Mouse (Mus musculus): Measurements from ENCODE around the gene Rpsa. TPM values are rescaled to one million over a fixed set of nuclear protein-coding genes. Genes with fewer than 3 reads are reported as not detected.
A peak's percentile ranks its signal among the peaks of the same experiment; 100 is the strongest.

Gene Rpsa
- polyA plus RNA-seq, 1 experiment from 2014 or later, result 1,445 TPM

GRCm38 (mm10) chr9:120144474-120144873 lies 17.0 kb downstream of the Rpsa start:
- no peaks in the 10 kb centered on the region for H3K9me3 ChIP-seq
- no peak overlapping the region for H3K4me3 ChIP-seq
- no peaks in the 10 kb centered on the region for H3K4me1 ChIP-seq
- DNase-seq (ENCODE audit: low spot score), result no peak
- H3K27ac ChIP-seq (replicated peaks), result no peak overlapping the region
- no peaks in the 10 kb centered on the region for H3K36me3 ChIP-seq (replicated peaks)
- WGBS, result 84% methylated on average over 13 of the region's 13 CpGs
- no peaks in the 10 kb centered on the region for H3K27me3 ChIP-seq (replicated peaks; ENCODE audit: low read depth, poor library complexity, severe bottlenecking)

- H3K36me3 ChIP-seq (replicated peaks), result no peaks in the 10 kb centered on the region
- 61% methylated on average over 11 of the region's 11 CpGs for WGBS
- no peaks in the 10 kb centered on the region for H3K9me3 ChIP-seq
- H3K27ac ChIP-seq (replicated peaks), result no peak within 1 kb of the TSS; the same call in 1 of the 2 replicates
- no peak within 1 kb of the TSS for H3K4me3 ChIP-seq
- peaks cover 3% of the 10 kb centered on the region; the same call in 1 of the 2 replicates for H3K27me3 ChIP-seq (replicated peaks; ENCODE audit: low read depth, poor library complexity, severe bottlenecking)
- no peak for DNase-seq (ENCODE audit: low spot score)
- H3K4me1 ChIP-seq, result no peaks in the 10 kb centered on the region; the same call in 1 of the 2 replicates
Measured at GRCm38 (mm10) chr9:120149222-120149828, 21.8 kb downstream of the Rpsa start, which contains the start of gene Mobp. TSS of gene Mobp (plus strand) at chr9:120149707.

- H3K27me3 ChIP-seq (replicated peaks; ENCODE audit: low read depth, poor library complexity, severe bottlenecking), result peaks cover 5% of the 10 kb centered on the region; the same call in 1 of the 2 replicates
- no peak overlapping the region for H3K27ac ChIP-seq (replicated peaks)
- 84% methylated on average over 5 of the region's 5 CpGs for WGBS
- H3K4me3 ChIP-seq, result no peak overlapping the region
- H3K9me3 ChIP-seq, result no peaks in the 10 kb centered on the region
- no peaks in the 10 kb centered on the region for H3K36me3 ChIP-seq (replicated peaks)
- no peak for DNase-seq (ENCODE audit: low spot score)
- no peaks in the 10 kb centered on the region; the same call in 1 of the 2 replicates for H3K4me1 ChIP-seq
Measured at GRCm38 (mm10) chr9:120151152-120151551, 23.7 kb downstream of the Rpsa start.

GRCm38 (mm10) chr9:120151906-120152399 lies 24.5 kb downstream of the Rpsa start:
- H3K27me3 ChIP-seq (replicated peaks; ENCODE audit: low read depth, poor library complexity, severe bottlenecking), result peaks cover 5% of the 10 kb centered on the region; the same call in 1 of the 2 replicates
- no peak for DNase-seq (ENCODE audit: low spot score)
- no peak overlapping the region for H3K4me3 ChIP-seq
- no peaks in the 10 kb centered on the region; the same call in 1 of the 2 replicates for H3K4me1 ChIP-seq
- 80% methylated on average over 12 of the region's 12 CpGs for WGBS
- no peaks in the 10 kb centered on the region for H3K9me3 ChIP-seq
- no peaks in the 10 kb centered on the region for H3K36me3 ChIP-seq (replicated peaks)
- H3K27ac ChIP-seq (replicated peaks), result no peak overlapping the region

GRCm38 (mm10) chr9:120158047-120158446 lies 30.6 kb downstream of the Rpsa start:
- Histone ChIP-seq H3K27ac (replicated peaks) (no peak overlapping the region), H3K36me3 (replicated peaks) (no peaks in the 10 kb centered on the region), H3K27me3 (replicated peaks; ENCODE audit: low read depth, poor library complexity, severe bottlenecking) (peaks cover 5% of the 10 kb centered on the region; the same call in 1 of the 2 replicates), H3K4me3 (no peak overlapping the region), H3K9me3 (no peaks in the 10 kb centered on the region), H3K4me1 (peaks cover 9% of the 10 kb centered on the region)
- WGBS, result 33% methylated on average over 4 of the region's 4 CpGs
- no peak for DNase-seq (ENCODE audit: low spot score)

GRCm38 (mm10) chr9:120163862-120164261 lies 36.4 kb downstream of the Rpsa start:
- Histone ChIP-seq H3K36me3 (replicated peaks) (no peaks in the 10 kb centered on the region), H3K4me1 (no peaks in the 10 kb centered on the region), H3K4me3 (no peak overlapping the region), H3K27ac (replicated peaks) (no peak overlapping the region), H3K27me3 (replicated peaks; ENCODE audit: low read depth, poor library complexity, severe bottlenecking) (peaks cover 11% of the 10 kb centered on the region), H3K9me3 (no peaks in the 10 kb centered on the region)
- DNase-seq (ENCODE audit: low spot score), result no peak
- 89% methylated on average over 16 of the region's 16 CpGs for WGBS

GRCm38 (mm10) chr9:120167826-120168225 lies 40.3 kb downstream of the Rpsa start:
- Histone ChIP-seq H3K4me3 (no peak overlapping the region), H3K27ac (replicated peaks) (no peak overlapping the region), H3K4me1 (no peaks in the 10 kb centered on the region), H3K36me3 (replicated peaks) (no peaks in the 10 kb centered on the region), H3K27me3 (replicated peaks; ENCODE audit: low read depth, poor library complexity, severe bottlenecking) (peaks cover 11% of the 10 kb centered on the region), H3K9me3 (peaks cover 9% of the 10 kb centered on the region)
- DNase-seq (ENCODE audit: low spot score), result no peak
- 64% methylated on average over 11 of the region's 11 CpGs for WGBS

- 41% methylated on average over 5 of the region's 5 CpGs for WGBS
- H3K27me3 ChIP-seq (replicated peaks; ENCODE audit: low read depth, poor library complexity, severe bottlenecking), result peaks cover 11% of the 10 kb centered on the region
- no peaks in the 10 kb centered on the region for H3K36me3 ChIP-seq (replicated peaks)
- no peak overlapping the region for H3K27ac ChIP-seq (replicated peaks)
- H3K4me3 ChIP-seq, result no peak overlapping the region
- peaks cover 10% of the 10 kb centered on the region for H3K9me3 ChIP-seq
- DNase-seq (ENCODE audit: low spot score), result peak; percentile 61
- H3K4me1 ChIP-seq, result no peaks in the 10 kb centered on the region
Measured at GRCm38 (mm10) chr9:120171295-120171694, 43.8 kb downstream of the Rpsa start.

DNA sequence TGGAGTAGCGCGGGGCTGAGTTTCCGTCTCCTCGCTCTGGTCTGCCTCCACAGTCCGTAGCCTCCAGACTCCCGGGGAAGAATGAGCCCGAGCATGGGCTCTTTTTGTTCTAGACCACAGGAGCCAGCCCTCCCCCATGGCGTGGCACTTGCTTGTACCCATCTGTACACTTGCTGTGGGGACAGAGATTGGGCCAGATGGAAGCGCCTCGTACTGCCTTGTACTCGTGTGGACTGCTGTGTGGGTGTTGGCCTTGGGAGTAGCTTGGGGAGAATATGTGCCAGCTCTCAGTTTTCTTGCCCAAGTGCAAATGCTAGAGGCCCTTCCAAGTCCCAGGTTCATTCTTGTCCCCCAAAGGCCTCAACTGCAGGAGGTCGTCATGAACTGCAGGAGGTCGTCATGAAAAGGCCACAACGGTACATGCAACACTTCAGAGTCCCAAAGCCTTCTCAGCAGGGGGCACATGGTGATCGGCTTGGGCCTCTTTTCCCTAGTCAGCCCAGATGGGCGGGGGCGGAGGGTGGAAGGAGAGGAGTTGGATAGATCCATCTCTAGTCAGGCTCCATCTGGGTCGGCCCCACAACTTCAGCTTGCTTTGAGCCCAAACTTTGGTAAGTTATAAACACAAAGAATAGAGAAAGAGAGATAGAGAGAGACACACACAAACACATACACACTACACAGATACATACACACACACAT lies 47.1 kb downstream of the Rpsa start:
- 88% methylated on average over 18 of the region's 18 CpGs for WGBS
- Histone ChIP-seq H3K36me3 (replicated peaks) (no peaks in the 10 kb centered on the region), H3K4me1 (no peaks in the 10 kb centered on the region), H3K9me3 (peaks cover 10% of the 10 kb centered on the region), H3K4me3 (no peak overlapping the region), H3K27ac (replicated peaks) (no peak overlapping the region), H3K27me3 (replicated peaks; ENCODE audit: low read depth, poor library complexity, severe bottlenecking) (no peaks in the 10 kb centered on the region)
- no peak for DNase-seq (ENCODE audit: low spot score)

DNA sequence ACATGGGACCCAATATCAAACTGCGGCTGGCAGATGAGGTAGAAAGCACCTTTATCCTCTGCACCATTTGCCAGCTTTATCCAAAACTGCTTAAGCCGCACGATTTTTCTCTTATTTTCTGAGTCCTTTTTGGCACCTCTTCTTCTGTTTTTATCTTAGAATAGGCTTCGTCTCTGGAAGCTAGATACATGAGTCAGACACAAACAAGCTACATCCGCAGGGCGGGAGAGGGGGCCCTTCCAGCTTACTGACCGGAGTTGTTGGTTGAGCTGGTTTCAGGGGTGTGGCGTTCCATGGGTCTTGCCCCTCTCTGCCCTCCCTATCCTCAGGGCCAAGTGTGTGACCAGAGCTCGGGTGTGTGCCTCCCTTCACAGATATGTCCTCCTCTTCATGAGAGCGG lies 51.3 kb downstream of the Rpsa start:
- Histone ChIP-seq H3K9me3 (no peaks in the 10 kb centered on the region), H3K4me3 (no peak overlapping the region), H3K36me3 (replicated peaks) (no peaks in the 10 kb centered on the region), H3K4me1 (no peaks in the 10 kb centered on the region), H3K27ac (replicated peaks) (no peak overlapping the region), H3K27me3 (replicated peaks; ENCODE audit: low read depth, poor library complexity, severe bottlenecking) (no peaks in the 10 kb centered on the region)
- WGBS, result 90% methylated on average over 10 of the region's 10 CpGs
- no peak for DNase-seq (ENCODE audit: low spot score)
